Mouse (Mus musculus): ENCODE results near the gene Txndc11. TPM values are rescaled to one million over a fixed set of nuclear protein-coding genes. Genes with fewer than 3 reads are reported as not detected.
"Not testable (repeated sequence)": the region's sequence is repeated elsewhere in the genome, so short reads cannot be mapped to it uniquely, and the experiment has no call there.

The Txndc11 gene
- 22.6 and 27.1 TPM in 2 replicates for total RNA-seq (2014; fragmentation: Nextera tagmentation)
- 21.2 and 27.5 TPM in 2 replicates for total RNA-seq (2017)

DNA sequence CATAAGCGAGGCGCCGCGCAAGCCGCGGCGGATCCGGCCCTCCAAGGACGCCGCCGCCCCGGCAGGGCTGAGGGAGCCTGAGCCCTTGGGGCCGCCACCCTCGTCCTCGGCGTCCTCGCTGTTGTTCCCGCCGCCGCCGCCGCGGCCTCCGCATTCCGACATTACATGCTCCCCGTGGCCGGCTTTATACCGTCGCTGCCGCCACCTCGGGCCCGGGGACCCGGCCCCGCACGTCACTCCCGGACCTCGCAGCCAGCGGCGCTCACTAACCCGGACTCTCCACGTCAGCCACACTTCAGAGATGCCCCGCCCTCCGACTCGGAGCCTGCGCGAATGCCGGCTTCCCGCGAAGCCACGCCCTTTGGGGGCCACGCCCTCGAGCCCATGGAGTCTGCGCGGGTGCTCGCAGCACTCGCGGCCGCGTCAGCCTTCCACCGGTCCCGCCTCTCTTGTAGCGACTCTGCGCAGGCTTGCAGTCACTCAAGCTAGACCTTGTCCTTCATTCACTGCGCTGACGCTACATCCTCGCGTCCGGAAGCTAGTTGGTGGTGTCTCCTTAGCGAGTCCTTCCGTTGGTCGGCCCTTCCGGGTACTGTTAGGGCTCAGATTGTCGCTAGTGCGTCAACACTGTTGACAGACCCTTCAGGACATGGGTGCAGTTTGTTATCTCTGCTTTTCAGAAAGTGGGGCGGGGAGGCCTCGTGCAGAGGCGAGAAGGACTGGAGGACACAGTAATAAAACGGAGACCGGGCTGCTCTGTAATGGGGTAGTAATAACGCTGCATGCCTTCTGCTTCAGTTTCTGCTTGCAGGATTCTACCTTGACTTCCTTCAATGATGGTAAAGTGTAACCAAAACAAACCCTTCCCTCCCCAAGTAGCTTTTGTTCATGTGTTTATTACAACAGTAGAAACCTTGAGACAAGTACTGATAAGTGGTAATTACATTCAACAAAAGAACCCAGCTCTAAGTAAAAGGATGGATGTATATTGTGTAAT lies at the start of gene Txndc11:
Gene Txndc11 (minus strand): TSS at position 303 of the 997 bp plus-strand sequence.
- ATAC-seq (replicated peaks; ENCODE audit: low FRiP score, low TSS enrichment, poor library complexity, severe bottlenecking), result peak; percentile 97

DNA sequence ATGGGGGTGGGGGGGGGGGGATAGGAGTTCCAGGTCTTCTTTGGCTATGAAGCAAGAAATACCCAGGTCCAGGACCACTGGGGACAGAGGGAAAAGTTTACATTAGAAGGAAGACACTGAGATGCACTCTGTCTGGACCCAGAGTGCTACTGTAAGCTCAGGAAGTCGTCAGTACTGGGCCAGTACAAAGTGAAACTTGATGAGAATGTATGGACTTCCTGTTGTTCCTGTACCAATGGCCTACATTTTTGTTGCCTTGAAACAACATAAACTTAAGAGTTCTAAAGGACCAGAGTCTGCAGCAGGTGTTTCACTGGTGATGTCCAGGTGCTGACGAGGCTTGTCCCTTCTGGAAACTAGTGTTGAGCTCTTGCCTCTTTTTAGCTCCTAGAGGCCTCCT lies 43.0 kb upstream of the Txndc11 start:
- no peak for ATAC-seq (replicated peaks; ENCODE audit: low FRiP score, low TSS enrichment, poor library complexity, severe bottlenecking)

DNA sequence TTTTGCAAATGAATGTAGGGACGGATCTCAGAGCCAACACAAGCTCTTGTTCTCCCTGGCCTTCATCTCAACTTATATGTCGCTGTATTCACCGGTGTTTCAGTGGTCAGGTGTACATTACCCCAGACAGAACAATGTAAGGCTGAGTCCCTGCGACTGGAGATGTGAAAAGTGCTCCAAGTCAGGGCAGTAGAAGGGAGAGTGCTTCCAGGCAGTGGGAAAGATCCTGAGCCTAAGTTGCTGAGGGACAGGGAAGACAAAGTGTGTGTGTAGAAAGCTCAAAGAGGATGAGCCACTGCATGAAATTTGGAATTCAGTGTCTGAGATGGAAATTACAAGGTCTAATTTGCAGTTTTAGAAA lies 42.4 kb upstream of the Txndc11 start:
- no peak for ATAC-seq (replicated peaks; ENCODE audit: low FRiP score, low TSS enrichment, poor library complexity, severe bottlenecking)

DNA sequence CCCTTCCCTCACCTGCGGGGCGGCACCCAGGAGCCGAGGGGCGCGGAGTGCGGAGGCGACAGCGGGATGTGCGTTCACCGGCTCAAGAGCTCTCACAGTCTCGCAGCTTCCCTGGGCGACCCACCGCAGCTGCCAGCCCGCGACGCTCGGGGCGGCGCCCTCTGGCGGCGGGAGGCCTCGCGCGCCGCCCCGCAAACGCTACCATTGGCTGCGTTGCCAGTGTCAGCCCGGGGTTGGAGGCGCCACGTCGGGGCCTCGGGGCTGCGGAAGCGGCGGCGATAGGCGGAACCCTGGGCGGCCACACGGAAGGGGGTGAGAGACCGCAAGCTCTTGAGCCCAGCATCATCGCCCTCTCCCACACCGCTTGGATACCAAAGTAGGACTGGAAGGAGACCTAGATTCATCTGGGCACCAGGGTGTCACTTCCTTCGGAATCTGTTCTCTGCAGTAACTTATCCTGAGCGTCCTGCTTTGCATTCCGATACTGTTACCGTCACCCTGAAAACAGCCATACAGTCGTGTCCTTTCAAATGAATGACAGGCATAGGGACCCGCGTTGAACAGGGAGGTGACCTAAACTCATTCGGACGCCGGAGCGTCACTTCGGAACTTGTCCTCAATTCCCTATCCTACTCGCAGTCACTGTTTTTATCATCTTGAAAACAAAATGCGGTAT lies 41.9 kb upstream of the Txndc11 start, which contains the start of gene Zc3h7a:
Gene Zc3h7a (minus strand): TSS at position 186 of the 676 bp plus-strand sequence.
- ATAC-seq (replicated peaks; ENCODE audit: low FRiP score, low TSS enrichment, poor library complexity, severe bottlenecking), result peak; percentile 94

GRCm38 (mm10) chr16:11175489-11176207 lies 41.2 kb upstream of the Txndc11 start:
- peak; percentile 49 for ATAC-seq (replicated peaks; ENCODE audit: low FRiP score, low TSS enrichment, poor library complexity, severe bottlenecking)

GRCm38 (mm10) chr16:11175100-11175488 lies 40.6 kb upstream of the Txndc11 start:
- no peak for ATAC-seq (replicated peaks; ENCODE audit: low FRiP score, low TSS enrichment, poor library complexity, severe bottlenecking)

- ATAC-seq (replicated peaks; ENCODE audit: low FRiP score, low TSS enrichment, poor library complexity, severe bottlenecking), result peak; percentile 33
Observed at GRCm38 (mm10) chr16:11174671-11175081, 40.2 kb upstream of the Txndc11 start.

- no peak for ATAC-seq (replicated peaks; ENCODE audit: low FRiP score, low TSS enrichment, poor library complexity, severe bottlenecking)
Observed at GRCm38 (mm10) chr16:11171679-11172078, 37.2 kb upstream of the Txndc11 start.

- ATAC-seq (replicated peaks; ENCODE audit: low FRiP score, low TSS enrichment, poor library complexity, severe bottlenecking), result no peak
Observed at GRCm38 (mm10) chr16:11166431-11166830, 32.0 kb upstream of the Txndc11 start.

DNA sequence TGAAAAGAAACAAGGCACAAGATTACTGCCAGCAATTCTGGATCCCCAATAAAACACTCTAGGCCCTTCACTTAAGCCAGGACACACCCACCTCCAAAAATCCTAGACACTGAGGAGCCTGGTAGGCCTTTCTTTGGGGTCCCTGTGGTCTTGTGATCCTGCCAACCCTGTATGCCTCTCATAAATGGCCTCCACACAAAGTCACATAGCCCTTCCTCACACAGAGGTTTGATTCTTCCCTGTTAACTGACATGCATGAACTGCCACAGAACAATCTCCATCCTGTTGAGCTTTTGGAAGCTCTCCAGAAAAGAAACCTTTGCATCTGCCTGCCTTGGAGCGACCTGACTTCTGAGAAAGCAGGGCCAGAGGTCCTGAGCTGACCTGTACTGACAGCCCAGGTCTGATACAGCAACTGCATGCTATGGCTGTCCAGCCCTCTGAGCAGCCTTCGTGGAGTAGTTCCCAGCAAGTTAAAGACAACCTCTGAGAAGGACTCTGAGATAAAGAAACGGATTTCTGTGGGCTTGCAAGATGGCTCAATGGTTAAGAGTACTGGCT lies 30.3 kb upstream of the Txndc11 start:
- no peak for ATAC-seq (replicated peaks; ENCODE audit: low FRiP score, low TSS enrichment, poor library complexity, severe bottlenecking)

DNA sequence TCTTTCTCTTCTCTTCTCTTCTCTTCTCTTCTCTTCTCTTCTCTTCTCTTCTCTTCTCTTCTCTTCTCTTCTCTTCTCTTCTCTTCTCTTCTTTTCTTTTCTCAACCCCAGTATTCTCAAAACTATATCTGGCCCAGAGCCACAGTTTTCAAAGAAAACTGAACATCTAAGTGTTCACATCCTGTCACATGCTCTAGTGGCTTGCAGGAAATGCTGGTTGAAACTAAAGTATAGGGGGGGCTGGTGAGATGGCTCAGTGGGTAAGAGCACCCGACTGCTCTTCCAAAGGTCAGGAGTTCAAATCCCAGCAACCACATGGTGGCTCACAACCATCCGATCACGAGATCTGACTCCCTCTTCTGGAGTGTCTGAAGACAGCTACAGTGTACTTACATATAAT lies 23.3 kb upstream of the Txndc11 start:
- ATAC-seq (replicated peaks; ENCODE audit: low FRiP score, low TSS enrichment, poor library complexity, severe bottlenecking), result not testable (repeated sequence)

GRCm38 (mm10) chr16:11154500-11154899 lies 20.1 kb upstream of the Txndc11 start:
- ATAC-seq (replicated peaks; ENCODE audit: low FRiP score, low TSS enrichment, poor library complexity, severe bottlenecking), result no peak

- not testable (repeated sequence) for ATAC-seq (replicated peaks; ENCODE audit: low FRiP score, low TSS enrichment, poor library complexity, severe bottlenecking)
Observed at GRCm38 (mm10) chr16:11143706-11144483, 9.4 kb upstream of the Txndc11 start.

GRCm38 (mm10) chr16:11133476-11134347 lies 738 bp downstream of the Txndc11 start:
- ATAC-seq (replicated peaks; ENCODE audit: low FRiP score, low TSS enrichment, poor library complexity, severe bottlenecking), result no peak; the same call in 1 of the 2 replicates

- ATAC-seq (replicated peaks; ENCODE audit: low FRiP score, low TSS enrichment, poor library complexity, severe bottlenecking), result no peak
Observed at GRCm38 (mm10) chr16:11132839-11133238, 1.6 kb downstream of the Txndc11 start.

- no peak for ATAC-seq (replicated peaks; ENCODE audit: low FRiP score, low TSS enrichment, poor library complexity, severe bottlenecking)
Observed at GRCm38 (mm10) chr16:11128301-11128700, 6.1 kb downstream of the Txndc11 start.

DNA sequence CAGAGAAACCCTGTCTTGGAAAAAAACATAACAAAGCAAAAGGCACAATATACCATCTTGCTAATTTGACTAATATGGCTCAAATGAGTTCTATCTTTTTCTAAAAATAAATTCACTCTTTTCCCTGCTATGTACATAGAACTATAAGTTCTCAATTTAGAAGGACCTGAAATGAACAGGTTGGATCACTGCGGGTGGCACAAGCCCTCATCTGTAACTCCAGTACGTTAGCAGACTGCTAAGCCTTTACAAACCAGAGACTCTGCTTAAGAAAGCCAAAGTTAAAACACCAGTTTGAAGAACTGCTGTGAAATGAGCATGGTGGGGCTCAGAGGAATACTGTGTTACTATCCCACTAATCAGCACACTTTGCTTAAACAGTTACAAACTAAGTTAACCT lies 9.1 kb downstream of the Txndc11 start:
- ATAC-seq (replicated peaks; ENCODE audit: low FRiP score, low TSS enrichment, poor library complexity, severe bottlenecking), result no peak

- ATAC-seq (replicated peaks; ENCODE audit: low FRiP score, low TSS enrichment, poor library complexity, severe bottlenecking), result no peak
Observed at GRCm38 (mm10) chr16:11124110-11124509, 10.3 kb downstream of the Txndc11 start.

Data from megakaryocyte-erythroid progenitor cell, adult 5-6 weeks (primary cell).